Mouse (Mus musculus) spleen, adult 2 months (tissue): Measurements from ENCODE around the gene Hsd17b6.

Source experiments
- CTCF ChIP-seq: fragments of 200-500 bp; IDR thresholded peaks from 2 replicates; pipeline ENCODE4 v1.5.1; 2011; ENCODE audit warnings: mild to moderate bottlenecking, inconsistent platforms; ENCODE audit not compliant: insufficient read depth, insufficient read length, insufficient replicate concordance; ENCODE audit errors: extremely low read depth
- POLR2A ChIP-seq: fragments of 200-500 bp; IDR thresholded peaks from 2 replicates; pipeline ENCODE4 v1.6.1; 2011; ENCODE audit warnings: low read depth, low read length, inconsistent platforms

GRCm38 (mm10) chr10:128009735-128010134 lies 2.3 kb upstream of the Hsd17b6 start:
- TF ChIP-seq CTCF (no peak), POLR2A (no peak)
